ENCODE assay signal across 8 mouse cellular contexts in genomic region chr5:122989551-122990330, GRCm38 (mm10). TPM values are rescaled to one million over a fixed set of nuclear protein-coding genes. Genes with fewer than 3 reads are reported as not detected.
DNase-seq lines count a peak whose midpoint lies in the region; ATAC-seq and TF ChIP-seq lines count a peak whose summit lies in the region.

Gene Kdm2b (minus strand): TSS chr5:122989823.

- H3K27ac ChIP-seq in hindbrain, postnatal 0 days = peak within 1 kb of the TSS; percentile 86
- peak within 1 kb of the TSS; percentile 98 for H3K27ac ChIP-seq in limb, embryonic 10.5 days
- peak within 1 kb of the TSS; percentile 79 for H3K27ac ChIP-seq in midbrain, embryonic 15.5 days

- no peaks in the 10 kb centered on the region for H3K9me3 ChIP-seq in hindbrain, postnatal 0 days (ENCODE audit: low read length)
- H3K9me3 ChIP-seq in limb, embryonic 10.5 days (replicated peaks) = no peaks in the 10 kb centered on the region
- no peaks in the 10 kb centered on the region for H3K9me3 ChIP-seq in midbrain, embryonic 15.5 days

- WGBS in hindbrain, postnatal 0 days = 3% methylated on average over 15 of the region's 15 CpGs
- WGBS in limb, embryonic 10.5 days = 1% methylated on average over 15 of the region's 15 CpGs
- WGBS in midbrain, embryonic 15.5 days = 3% methylated on average over 15 of the region's 15 CpGs

- TF ChIP-seq CTCF in hindbrain, postnatal 0 days (IDR thresholded peaks at IDR 0.05; ENCODE audit: low read depth) = no peak

- no peak for DNase-seq in layer of hippocampus, adult 18-20 months (ENCODE audit: low spot score in 2 of 2)
- DNase-seq in layer of hippocampus, adult 9-10 months (ENCODE audit: low spot score) = no peak
- peak; percentile 7 to 52 for DNase-seq in adrenal gland, postnatal 36 days
- DNase-seq in gastrocnemius, adult 8-10 months (ENCODE audit: low spot score in 2 of 2) = no peak
- DNase-seq in hindbrain, postnatal 0 days (ENCODE audit: low spot score) = peak; percentile 33
- no peak for DNase-seq in limb, embryonic 10.5 days (ENCODE audit: low spot score)
- no peak for DNase-seq in frontal cortex, postnatal 14 days (ENCODE audit: low spot score in 2 of 2)

- H3K4me2 ChIP-seq in hindbrain, postnatal 0 days (ENCODE audit: low read depth, low read length) = peak within 1 kb of the TSS; percentile 100
- H3K4me2 ChIP-seq in midbrain, embryonic 15.5 days = peak within 1 kb of the TSS; percentile 97

- no peaks in the 10 kb centered on the region for H3K36me3 ChIP-seq in hindbrain, postnatal 0 days (ENCODE audit: insufficient read depth, low read length)
- peaks cover 5% of the 10 kb centered on the region for H3K36me3 ChIP-seq in limb, embryonic 10.5 days
- no peaks in the 10 kb centered on the region for H3K36me3 ChIP-seq in midbrain, embryonic 15.5 days (replicated peaks)

- peak; percentile 24; the same call in 1 of the 2 replicates for ATAC-seq in hindbrain, postnatal 0 days
- ATAC-seq in midbrain, embryonic 15.5 days (replicated peaks) = peak; percentile 37

- H3K4me1 ChIP-seq in hindbrain, postnatal 0 days (ENCODE audit: insufficient read depth, low read length) = peaks cover 15% of the 10 kb centered on the region; the same call in 1 of the 2 replicates
- H3K4me1 ChIP-seq in limb, embryonic 10.5 days = peaks cover 82% of the 10 kb centered on the region
- H3K4me1 ChIP-seq in midbrain, embryonic 15.5 days = peaks cover 54% of the 10 kb centered on the region

- H3K9ac ChIP-seq in hindbrain, postnatal 0 days (replicated peaks; ENCODE audit: low read length) = peak within 1 kb of the TSS; percentile 69
- peak within 1 kb of the TSS; percentile 54 for H3K9ac ChIP-seq in midbrain, embryonic 15.5 days

- peak within 1 kb of the TSS; percentile 57 for H3K4me3 ChIP-seq in hindbrain, postnatal 0 days (ENCODE audit: low read length)
- H3K4me3 ChIP-seq in limb, embryonic 10.5 days = peak within 1 kb of the TSS; percentile 88
- H3K4me3 ChIP-seq in midbrain, embryonic 15.5 days = peak within 1 kb of the TSS; percentile 73

- no peaks in the 10 kb centered on the region for H3K27me3 ChIP-seq in hindbrain, postnatal 0 days (ENCODE audit: insufficient read depth, low read length)
- H3K27me3 ChIP-seq in limb, embryonic 10.5 days (ENCODE audit: low read depth, poor library complexity, severe bottlenecking) = no peaks in the 10 kb centered on the region
- no peaks in the 10 kb centered on the region for H3K27me3 ChIP-seq in midbrain, embryonic 15.5 days (replicated peaks)

RNA-seq across cellular contexts. Expression of gene Kdm2b, which starts in this region (rescaled TPM):
- total RNA-seq in layer of hippocampus, adult 18-20 months (2021) = 10 to 100 TPM; 33.5 to 39.4 TPM
- 10 to 100 TPM; 13.4 to 14.7 TPM for total RNA-seq in adrenal gland, postnatal 36 days (2021)
- 10 to 100 TPM; 11.1 to 15.6 (median 13.1) TPM for total RNA-seq in gastrocnemius, adult 8-10 months (2022)
- total RNA-seq in hindbrain, postnatal 0 days (2014; rRNA removed) = 75.7 and 87.3 TPM in 2 replicates
- polyA plus RNA-seq in hindbrain, postnatal 0 days (2015; fragmentation: Nextera tagmentation; extraction: Ambion mirVana) = 59.7 and 60.9 TPM in 2 replicates
- polyA plus RNA-seq in limb, embryonic 10.5 days (2016; fragmentation: Nextera tagmentation; extraction: Ambion mirVana) = 108 and 115 TPM in 2 replicates
- polyA plus RNA-seq in midbrain, embryonic 15.5 days (2015; fragmentation: Nextera tagmentation; extraction: Ambion mirVana) = 115 and 123 TPM in 2 replicates

Comparison
In these comparisons a context has a peak if more than half of its experiments do, and no peak if none do; other contexts are left out.
1. DNase-seq: peak in adrenal gland, postnatal 36 days (2 of 2) and hindbrain, postnatal 0 days (single experiment); none in layer of hippocampus, adult 18-20 months (0 of 2), layer of hippocampus, adult 9-10 months (single experiment), gastrocnemius, adult 8-10 months (0 of 2), limb, embryonic 10.5 days (single experiment) and frontal cortex, postnatal 14 days (0 of 2).
2. Peak in every context shown above with its lines, with median percentiles within 50 percentile points of each other: H3K27ac ChIP-seq and H3K4me3 ChIP-seq.